Mouse (Mus musculus) embryonic facial prominence, embryonic 14.5 days (tissue): ENCODE data around the gene Styxl1. TPM values are rescaled to one million over a fixed set of nuclear protein-coding genes. Genes with fewer than 3 reads are reported as not detected.

Experiments used
- ATAC-seq: fragments of 200-750 bp; cut with Nextera tagmentation; 2 replicates; pipeline ENCODE4 v1.8.0; 2017; ENCODE audit warnings: low read depth, moderate number of reproducible peaks, moderate TSS enrichment
- DNase-seq: peaks from one replicate; pipeline ENCODE4 v3.0.0-alpha.2; 2015; ENCODE audit warnings: low spot score
- H3K27ac ChIP-seq: fragments of 300-500 bp; sonication (generic); replicated peaks from 2 replicates; pipeline ENCODE4 v1.5.1; 2014; ENCODE audit warnings: low read depth, mild to moderate bottlenecking, low read length, moderate library complexity
- H3K27me3 ChIP-seq: fragments of 300-500 bp; sonication (generic); replicated peaks from 2 replicates; pipeline ENCODE4 v1.6.1; 2014; ENCODE audit warnings: low read length; ENCODE audit not compliant: control insufficient read depth, insufficient read depth
- H3K36me3 ChIP-seq: fragments of 300-500 bp; sonication (generic); 2 replicates; pipeline ENCODE4 v1.6.1; 2014; ENCODE audit warnings: low read length, mixed read lengths; ENCODE audit not compliant: control insufficient read depth, insufficient read depth
- H3K4me1 ChIP-seq: fragments of 300-500 bp; sonication (generic); 2 replicates; pipeline ENCODE4 v1.6.1; 2014; ENCODE audit warnings: antibody characterized with exemption, low read length; ENCODE audit not compliant: control insufficient read depth, insufficient read depth
- H3K4me2 ChIP-seq: fragments of 300-500 bp; sonication (generic); 2 replicates; pipeline ENCODE4 v1.6.1; 2014; ENCODE audit warnings: low read depth, mild to moderate bottlenecking, low read length, moderate library complexity, mixed read lengths
- H3K4me3 ChIP-seq: fragments of 300-500 bp; sonication (generic); 2 replicates; pipeline ENCODE4 v1.5.1; 2014; ENCODE audit warnings: low read depth, mild to moderate bottlenecking, low read length
- H3K9ac ChIP-seq: fragments of 300-500 bp; sonication (generic); 2 replicates; pipeline ENCODE4 v1.6.1; 2014; ENCODE audit warnings: low read depth, mild to moderate bottlenecking, low read length, moderate library complexity, mixed read lengths
- H3K9me3 ChIP-seq: fragments of 300-500 bp; sonication (generic); 2 replicates; pipeline ENCODE4 v1.6.1; 2016; ENCODE audit warnings: low read length; ENCODE audit not compliant: control insufficient read depth
- WGBS: fragments of 180-500 bp; shearing (Covaris S2); extraction: QIAGEN DNeasy Blood & Tissue Kit; methylation state at CpG from one replicate; pipeline ENCODE4 v1.1.7; 2014; 5-methylcytosine and 5-hydroxymethylcytosine counted together
- microRNA-seq: library from miRNA; unstranded; fragments of <30 nt; microRNA quantifications from one replicate; pipeline ENCODE4, GENCODE M21; 2016; ENCODE audit warnings: borderline number of aligned reads
- polyA plus RNA-seq: library from polyadenylated mRNA; unstranded; fragments of >200 nt; fragmentation: Nextera tagmentation; extraction: Ambion mirVana; gene quantifications from 2 replicates; pipeline ENCODE4 v1.2.1, GENCODE M21; 2014

Styxl1 gene
- polyA plus RNA-seq, 1 experiment from 2014 or later = 0.90 TPM

GRCm38 (mm10) chr5:135707039-135707438 lies 71.1 kb downstream of the Styxl1 start:
- ATAC-seq (no peak), DNase-seq (no peak)
- no peaks in the 10 kb centered on the region for H3K9me3 ChIP-seq
- no peak overlapping the region for H3K4me2 ChIP-seq
- no peak overlapping the region for H3K4me3 ChIP-seq
- no peaks in the 10 kb centered on the region for H3K27me3 ChIP-seq
- H3K27ac ChIP-seq = no peak overlapping the region
- H3K4me1 ChIP-seq = no peaks in the 10 kb centered on the region
- 94% methylated on average over 13 of the region's 13 CpGs for WGBS
- H3K9ac ChIP-seq = no peak overlapping the region
- H3K36me3 ChIP-seq = peaks cover 44% of the 10 kb centered on the region

- H3K4me2 ChIP-seq = no peak overlapping the region
- no peak for ATAC-seq
- H3K4me3 ChIP-seq = no peak overlapping the region
- no peaks in the 10 kb centered on the region for H3K9me3 ChIP-seq
- H3K4me1 ChIP-seq = no peaks in the 10 kb centered on the region
- H3K27ac ChIP-seq = no peak overlapping the region
- no peak overlapping the region for H3K9ac ChIP-seq
- no peak for DNase-seq
- peaks cover 44% of the 10 kb centered on the region for H3K36me3 ChIP-seq
- no peaks in the 10 kb centered on the region for H3K27me3 ChIP-seq
- WGBS = 91% methylated on average over 4 of the region's 4 CpGs
Observed at GRCm38 (mm10) chr5:135705383-135705782, 72.8 kb downstream of the Styxl1 start.

DNA sequence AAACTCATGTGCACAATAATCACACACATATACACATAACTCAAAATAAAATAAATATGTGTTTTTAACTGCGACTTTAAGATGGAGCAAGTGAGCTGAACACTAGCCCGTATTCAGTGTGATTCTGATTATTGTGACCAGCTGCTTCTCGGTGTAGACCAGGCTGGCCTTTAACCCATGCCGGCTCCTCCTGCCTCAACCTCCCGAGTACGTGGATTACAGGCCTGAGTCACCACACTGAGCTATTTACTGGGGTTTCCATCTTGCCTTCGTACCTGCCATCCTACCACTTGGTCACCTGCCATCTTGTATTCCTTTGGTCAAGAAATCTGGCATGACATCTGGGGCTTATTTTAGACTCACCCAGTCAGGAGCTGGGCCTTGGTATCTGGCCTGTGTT lies 74.8 kb downstream of the Styxl1 start:
- ATAC-seq (no peak), DNase-seq (no peak)
- Histone ChIP-seq H3K9me3 (no peaks in the 10 kb centered on the region), H3K4me3 (no peak overlapping the region), H3K27ac (no peak overlapping the region), H3K4me2 (no peak overlapping the region), H3K4me1 (no peaks in the 10 kb centered on the region), H3K9ac (no peak overlapping the region), H3K36me3 (peaks cover 44% of the 10 kb centered on the region), H3K27me3 (no peaks in the 10 kb centered on the region)
- 88% methylated on average over 7 of the region's 7 CpGs for WGBS

- Histone ChIP-seq H3K27ac (no peak overlapping the region), H3K9me3 (no peaks in the 10 kb centered on the region), H3K27me3 (no peaks in the 10 kb centered on the region), H3K4me3 (no peak overlapping the region), H3K4me1 (no peaks in the 10 kb centered on the region), H3K9ac (no peak overlapping the region), H3K4me2 (no peak overlapping the region), H3K36me3 (peaks cover 40% of the 10 kb centered on the region)
- no peak for ATAC-seq
- DNase-seq = no peak
- WGBS = 71% methylated on average over 15 of the region's 15 CpGs
Observed at GRCm38 (mm10) chr5:135702682-135703192, 75.4 kb downstream of the Styxl1 start.

- WGBS = 86% methylated on average over 6 of the region's 6 CpGs
- no peak overlapping the region for H3K4me3 ChIP-seq
- no peak overlapping the region for H3K27ac ChIP-seq
- no peak overlapping the region for H3K9ac ChIP-seq
- H3K4me2 ChIP-seq = no peak overlapping the region
- H3K9me3 ChIP-seq = no peaks in the 10 kb centered on the region
- DNase-seq (no peak), ATAC-seq (no peak)
- H3K27me3 ChIP-seq = no peaks in the 10 kb centered on the region
- H3K4me1 ChIP-seq = no peaks in the 10 kb centered on the region
- H3K36me3 ChIP-seq = peaks cover 34% of the 10 kb centered on the region
Observed at GRCm38 (mm10) chr5:135702190-135702589, 76.0 kb downstream of the Styxl1 start.

DNA sequence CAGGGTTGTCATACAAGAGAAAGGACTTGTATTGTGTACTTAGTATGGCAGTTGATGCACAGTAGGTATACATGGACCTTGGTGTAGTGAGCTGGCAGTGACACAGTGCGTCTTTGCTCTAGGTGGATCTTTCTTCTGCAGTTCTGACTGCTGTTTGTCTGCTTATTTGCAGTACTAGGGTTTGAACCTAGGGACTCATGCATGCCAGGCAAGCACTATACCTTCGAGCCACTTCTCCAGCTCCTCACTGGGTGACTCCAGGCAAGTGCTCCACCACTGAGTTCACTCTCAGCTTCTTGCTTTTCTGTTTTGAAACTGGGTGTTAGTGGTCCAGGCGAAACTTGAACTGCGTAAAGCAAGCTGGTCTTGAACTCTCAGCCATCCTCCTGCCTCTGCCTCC lies 76.6 kb downstream of the Styxl1 start:
- H3K36me3 ChIP-seq = peaks cover 28% of the 10 kb centered on the region
- DNase-seq = no peak
- H3K4me3 ChIP-seq = no peak overlapping the region
- H3K4me2 ChIP-seq = no peak overlapping the region
- 92% methylated on average over 4 of the region's 4 CpGs for WGBS
- no peaks in the 10 kb centered on the region for H3K27me3 ChIP-seq
- no peak for ATAC-seq
- no peak overlapping the region for H3K9ac ChIP-seq
- H3K4me1 ChIP-seq = no peaks in the 10 kb centered on the region
- H3K9me3 ChIP-seq = no peaks in the 10 kb centered on the region
- H3K27ac ChIP-seq = no peak overlapping the region

GRCm38 (mm10) chr5:135697711-135698111 lies 80.5 kb downstream of the Styxl1 start:
- H3K36me3 ChIP-seq = 0 out of 2 replicates have a peak, but pooled peaks cover 5% of the 10 kb centered on the region
- H3K4me3 ChIP-seq = no peak overlapping the region
- H3K4me2 ChIP-seq = no peak overlapping the region
- ATAC-seq (no peak), DNase-seq (no peak)
- H3K27ac ChIP-seq = no peak overlapping the region
- H3K4me1 ChIP-seq = no peaks in the 10 kb centered on the region
- 89% methylated on average over 5 of the region's 5 CpGs for WGBS
- no peaks in the 10 kb centered on the region for H3K27me3 ChIP-seq
- H3K9ac ChIP-seq = no peak overlapping the region
- H3K9me3 ChIP-seq = no peaks in the 10 kb centered on the region

Small RNA genes lying within 50 kb of the gene (microRNA-seq; reads per million reads assigned to microRNA genes)
- not detected for gene Mir7034

Other genes starting within 250 kb of the Styxl1 start
- gene Hip1, start 233.3 kb downstream of the Styxl1 start, polyA plus RNA-seq = 45.6 and 47.1 TPM in 2 replicates
- gene Ccl26, start 214.8 kb downstream of the Styxl1 start, polyA plus RNA-seq = not detected in 2 replicates
- gene Ccl24, start 205.3 kb downstream of the Styxl1 start, polyA plus RNA-seq = 3.3 and 3.5 TPM in 2 replicates
- gene Rhbdd2, start 145.8 kb downstream of the Styxl1 start, polyA plus RNA-seq = 37.1 and 44.2 TPM in 2 replicates
- 61.8 and 61.9 TPM in 2 replicates for gene Por, start 108.4 kb downstream of the Styxl1 start, polyA plus RNA-seq
- 36.7 and 42.2 TPM in 2 replicates for gene Tmem120a, start 33.9 kb downstream of the Styxl1 start, polyA plus RNA-seq
- 481 and 483 TPM in 2 replicates for gene Mdh2, start 95 bp upstream of the Styxl1 start, polyA plus RNA-seq
- 1.1 and 1.5 TPM in 2 replicates for gene Srrm3, start 28.5 kb upstream of the Styxl1 start, polyA plus RNA-seq
- 365 and 522 TPM in 2 replicates for gene Hspb1, start 109.5 kb upstream of the Styxl1 start, polyA plus RNA-seq
- gene Ywhag, start 156.2 kb upstream of the Styxl1 start, polyA plus RNA-seq = 97.4 and 101 TPM in 2 replicates
- 3.2 and 4.7 TPM in 2 replicates for gene Ssc4d, start 196.1 kb upstream of the Styxl1 start, polyA plus RNA-seq
- 0.58 and 0.77 TPM in 2 replicates for gene Zp3, start 201.7 kb upstream of the Styxl1 start, polyA plus RNA-seq
- 25.2 and 25.7 TPM in 2 replicates for gene Dtx2, start 216.4 kb upstream of the Styxl1 start, polyA plus RNA-seq